19 mouse cellular contexts compared by ENCODE assay signal in genomic region chr9:40709587-40709986, GRCm38 (mm10). TPM values are rescaled to one million over a fixed set of nuclear protein-coding genes. Genes with fewer than 3 reads are reported as not detected.
DNase-seq lines count a peak whose midpoint lies in the region; ATAC-seq lines count a peak whose summit lies in the region.
"Had no signal": no experiment of that assay in that cellular context is flagged by ENCODE, and none has a peak within 500 bp of the region (broad histone marks: within the 10 kb centered on the region; RNA-seq: fewer than 3 reads in every experiment).

No protein-coding gene starts in this region.

- no peak for DNase-seq in frontal cortex, postnatal 14 days (ENCODE audit: low spot score in 2 of 2)
- DNase-seq in neural tube, embryonic 11.5 days (ENCODE audit: low spot score) = no peak
- no peak for DNase-seq in neural tube, embryonic 10.5 days (ENCODE audit: extremely low spot score, low spot score)
- no peak for DNase-seq in embryo, embryonic 11 days
- DNase-seq in left cerebral cortex, adult 9 months (ENCODE audit: low spot score in 2 of 2) = no peak
- DNase-seq: adrenal gland, postnatal 36 days; B cell, adult 2 months; cerebellum, adult 11 months; kidney, postnatal 4 days; lung, adult 2 months; right cerebral cortex, postnatal 4 days had no signal

- 0 out of 2 replicates have a peak overlapping the region, but pooled peaks have one; percentile 34 for H3K27ac ChIP-seq in neural tube, embryonic 11.5 days (ENCODE audit: low read depth, low read length)
- peak overlapping the region; percentile 10; the same call in 1 of the 2 replicates for H3K27ac ChIP-seq in intestine, embryonic 16.5 days (ENCODE audit: low read length)
- H3K27ac ChIP-seq: limb, embryonic 15.5 days had no signal

- WGBS in neural tube, embryonic 11.5 days = 45% methylated on average over 3 of the region's 3 CpGs
- WGBS in intestine, embryonic 16.5 days = 64% methylated on average over 3 of the region's 3 CpGs

- no peaks in the 10 kb centered on the region for H3K9me3 ChIP-seq in neural tube, embryonic 11.5 days (ENCODE audit: control insufficient read depth, low read length)
- no peaks in the 10 kb centered on the region for H3K9me3 ChIP-seq in intestine, embryonic 16.5 days (ENCODE audit: control insufficient read depth, low read length)
- H3K9me3 ChIP-seq: limb, embryonic 15.5 days had no signal

- peak; percentile 21; the same call in 1 of the 2 replicates for ATAC-seq in frontal cortex, adult (ENCODE audit: low TSS enrichment)
- ATAC-seq in neural tube, embryonic 11.5 days (ENCODE audit: insufficient read depth, low FRiP score, low TSS enrichment) = no peak
- no peak for ATAC-seq in intestine, embryonic 16.5 days
- no peak for ATAC-seq in activated CD4-positive, CD25-positive, alpha-beta regulatory T cell, adult 4 months

- H3K4me3 ChIP-seq in neural tube, embryonic 11.5 days (ENCODE audit: low read depth, low read length) = no peak overlapping the region
- no peak overlapping the region for H3K4me3 ChIP-seq in intestine, embryonic 16.5 days (ENCODE audit: low read length)
- H3K4me3 ChIP-seq: erythroblast, embryonic 14.5 days; limb, embryonic 15.5 days had no signal

- H3K4me1 ChIP-seq in neural tube, embryonic 11.5 days (ENCODE audit: control insufficient read depth, insufficient read depth, low read length) = peaks cover 11% of the 10 kb centered on the region
- peaks cover 13% of the 10 kb centered on the region; the same call in 1 of the 2 replicates for H3K4me1 ChIP-seq in intestine, embryonic 16.5 days (ENCODE audit: control insufficient read depth, insufficient read depth, low read length)

- H3K9ac ChIP-seq in neural tube, embryonic 11.5 days (ENCODE audit: low read length) = no peak overlapping the region
- H3K9ac ChIP-seq in intestine, embryonic 16.5 days (ENCODE audit: low read depth, low read length) = no peak overlapping the region
- H3K9ac ChIP-seq: limb, embryonic 15.5 days had no signal

- no peaks in the 10 kb centered on the region for H3K27me3 ChIP-seq in neural tube, embryonic 11.5 days (ENCODE audit: control insufficient read depth, insufficient read depth, low read length)
- no peaks in the 10 kb centered on the region for H3K27me3 ChIP-seq in intestine, embryonic 16.5 days (replicated peaks; ENCODE audit: control insufficient read depth, insufficient read depth, low read length)
- H3K27me3 ChIP-seq: limb, embryonic 15.5 days had no signal

- no peak overlapping the region for H3K4me2 ChIP-seq in neural tube, embryonic 11.5 days (ENCODE audit: low read depth)
- H3K4me2 ChIP-seq in intestine, embryonic 16.5 days (ENCODE audit: low read depth, low read length) = no peak overlapping the region
- H3K4me2 ChIP-seq: heart, embryonic 11.5 days; limb, embryonic 15.5 days had no signal

- H3K36me3 ChIP-seq in neural tube, embryonic 11.5 days (ENCODE audit: control insufficient read depth, insufficient read depth, low read length) = no peaks in the 10 kb centered on the region
- no peaks in the 10 kb centered on the region for H3K36me3 ChIP-seq in intestine, embryonic 16.5 days (ENCODE audit: control insufficient read depth, insufficient read depth, low read length)
- H3K36me3 ChIP-seq: limb, embryonic 15.5 days had no signal

RNA-seq across cellular contexts. Expression of gene Clmp, which starts 23.8 kb away (rescaled TPM):
- 46.9 and 47.1 TPM in 2 replicates for polyA plus RNA-seq in neural tube, embryonic 11.5 days (2014; fragmentation: Nextera tagmentation; extraction: Ambion mirVana)
- 20.9 and 22.2 TPM in 2 replicates for polyA plus RNA-seq in intestine, embryonic 16.5 days (2015; fragmentation: Nextera tagmentation; extraction: Ambion mirVana)
- under 1 TPM in 1 of 2 experiments, not detected in 1; 0.19 TPM for polyA plus RNA-seq in activated CD4-positive, CD25-positive, alpha-beta regulatory T cell, adult 4 months (2017; shearing (Covaris generic))
- polyA plus RNA-seq: erythroblast, embryonic 14.5 days had no signal

RNA-seq across cellular contexts. Expression of gene Gm21915, which starts 39.2 kb away (rescaled TPM):
- polyA plus RNA-seq in neural tube, embryonic 11.5 days (2014; fragmentation: Nextera tagmentation; extraction: Ambion mirVana) = not detected in 2 replicates
- polyA plus RNA-seq in intestine, embryonic 16.5 days (2015; fragmentation: Nextera tagmentation; extraction: Ambion mirVana) = not detected in 2 replicates
- polyA plus RNA-seq in activated CD4-positive, CD25-positive, alpha-beta regulatory T cell, adult 4 months (2017; shearing (Covaris generic)) = not detected
- polyA plus RNA-seq: cortical plate, adult 2 months; erythroblast, embryonic 14.5 days; heart, embryonic 11.5 days; limb, embryonic 15.5 days; lung, adult 2 months; testis, adult 2 months had no signal

Comparison
In these comparisons a context has a peak if more than half of its experiments do, and no peak if none do; other contexts are left out.
1. RNA of gene Clmp, which starts 23.8 kb away (polyA plus RNA-seq): 46.9 to 47.1 TPM in neural tube, embryonic 11.5 days and 20.9 to 22.2 TPM in intestine, embryonic 16.5 days; 0.19 TPM in activated CD4-positive, CD25-positive, alpha-beta regulatory T cell, adult 4 months; every median in the first group is over 10 times any median in the second.